Mouse (Mus musculus) C2C12 (cell line): ENCODE measurements around the gene Cdk14.

Source experiments
- CEBPB ChIP-seq: IDR thresholded peaks from one replicate; pipeline ENCODE4 v1.6.1; 2011; ENCODE audit warnings: low read depth, mild to moderate bottlenecking, control low read depth, moderate library complexity
- CTCF ChIP-seq: IDR thresholded peaks from one replicate; pipeline ENCODE4 v1.5.1; 2011; ENCODE audit not compliant: control insufficient read depth, insufficient read depth, insufficient read length
- FOSL1 ChIP-seq: IDR thresholded peaks from one replicate; pipeline ENCODE4 v1.8.0; 2011; ENCODE audit warnings: mild to moderate bottlenecking, low read length; ENCODE audit not compliant: poor library complexity, insufficient read depth, severe bottlenecking
- MAX ChIP-seq: IDR thresholded peaks from one replicate; pipeline ENCODE4 v1.6.1; 2011; ENCODE audit warnings: mild to moderate bottlenecking, control low read depth
- MYOD1 ChIP-seq: IDR thresholded peaks from one replicate; pipeline ENCODE4 v1.6.1; 2011; ENCODE audit warnings: low read depth; ENCODE audit not compliant: control insufficient read depth, insufficient read length
- MYOG ChIP-seq: IDR thresholded peaks from one replicate; pipeline ENCODE4 v1.6.1; 2011; ENCODE audit not compliant: control insufficient read depth, insufficient read length; ENCODE audit errors: extremely low read depth
- USF1 ChIP-seq: IDR thresholded peaks from one replicate; pipeline ENCODE4 v1.6.1; 2011; ENCODE audit warnings: low read depth, mild to moderate bottlenecking, control low read depth, moderate library complexity

- TF ChIP-seq CTCF (no peak), MYOG (no peak), FOSL1 (no peak), USF1 (no peak), MAX (no peak), MYOD1 (no peak), CEBPB (no peak)
Measured at GRCm38 (mm10) chr5:5333916-5334315, 86.2 kb downstream of the Cdk14 start.
